Mouse (Mus musculus) hematopoietic stem cell, adult 5-6 weeks (primary cell): ENCODE measurements around the gene Best2. TPM values are rescaled to one million over a fixed set of nuclear protein-coding genes. Genes with fewer than 3 reads are reported as not detected.

Experiments used
- ATAC-seq, 2 experiments: fragments of 125-278 bp in 1 of 2; replicated peaks in 1 of 2; 2 replicates each; pipeline ENCODE4 v1.8.0; 2016 to 2017; ENCODE audit warnings: inconsistent platforms in 2 of 2, mild to moderate bottlenecking in 2 of 2, moderate number of reproducible peaks in 2 of 2, low read depth in 1 of 2, moderate TSS enrichment in 1 of 2; ENCODE audit not compliant: low FRiP score in 2 of 2, poor library complexity in 2 of 2, severe bottlenecking in 2 of 2, insufficient read depth in 1 of 2, low TSS enrichment in 1 of 2
- total RNA-seq: library from RNA; stranded (forward); fragments of 172-1452, 232-1000 nt; gene quantifications from 2 replicates; pipeline ENCODE4 v1.2.3, GENCODE M21; 2017

Best2 gene
- total RNA-seq, 1 experiment from 2014 or later, result not detected

- peak; percentile 83 to 85 for ATAC-seq
These were observed 12.6 kb upstream of the Best2 start, which contains the start of gene Trir for GRCm38 (mm10) chr8:85026670-85027515. Gene Trir, plus strand, starts transcription at chr8:85026823.

GRCm38 (mm10) chr8:85025098-85025932, 11.0 kb upstream of the Best2 start, which contains the start of gene Asna1:
Gene Asna1, minus strand, starts transcription at chr8:85025281.
- peak; percentile 90 for ATAC-seq

- ATAC-seq, result no peak
These were observed 9.5 kb upstream of the Best2 start for GRCm38 (mm10) chr8:85023846-85024245.

- ATAC-seq, result no peak
These were observed 7.3 kb upstream of the Best2 start for GRCm38 (mm10) chr8:85021514-85022055.

GRCm38 (mm10) chr8:85017209-85017608, 2.9 kb upstream of the Best2 start:
- ATAC-seq, result no peak

- ATAC-seq, result no peak
These were observed 2.4 kb upstream of the Best2 start for GRCm38 (mm10) chr8:85016724-85017123.

GRCm38 (mm10) chr8:85013230-85013840, 996 bp downstream of the Best2 start:
- peak; percentile 73 to 79 for ATAC-seq

GRCm38 (mm10) chr8:85011242-85011641, 3.1 kb downstream of the Best2 start:
- ATAC-seq, result peak in 1 of 2 experiments; percentile 31; a peak in 1 of 4 replicates

- ATAC-seq, result 0 out of 4 replicates have a peak, but pooled peaks of 1 of the 2 experiments have one; percentile 16
These were observed 6.6 kb downstream of the Best2 start for GRCm38 (mm10) chr8:85007686-85008085.

- ATAC-seq, result peak; percentile 96 to 99
These were observed 16.6 kb downstream of the Best2 start for GRCm38 (mm10) chr8:84997649-84998295.

- ATAC-seq, result no peak
These were observed 17.4 kb downstream of the Best2 start for GRCm38 (mm10) chr8:84996978-84997377.

GRCm38 (mm10) chr8:84995680-84996079, 18.7 kb downstream of the Best2 start:
- no peak for ATAC-seq

GRCm38 (mm10) chr8:84994375-84994774, 20.0 kb downstream of the Best2 start:
- no peak for ATAC-seq

- ATAC-seq, result peak in 1 of 2 experiments; percentile 8; a peak in 1 of 4 replicates
These were observed 23.5 kb downstream of the Best2 start for GRCm38 (mm10) chr8:84990836-84991235.

- ATAC-seq, result peak; percentile 79 to 87
These were observed 24.0 kb downstream of the Best2 start, which contains the start of gene Hook2 for GRCm38 (mm10) chr8:84990349-84990748. Gene Hook2, plus strand, starts transcription at chr8:84990603.

GRCm38 (mm10) chr8:84989810-84990209, 24.5 kb downstream of the Best2 start:
- ATAC-seq, result peak; percentile 43 to 51; a peak in 3 of 4 replicates

GRCm38 (mm10) chr8:84989311-84989731, 25.0 kb downstream of the Best2 start:
- ATAC-seq, result no peak
